Mouse (Mus musculus) CD4-positive, CD25-positive, alpha-beta regulatory T cell (primary cell): ENCODE results near the gene Aldh3a1. TPM values are rescaled to one million over a fixed set of nuclear protein-coding genes. Genes with fewer than 3 reads are reported as not detected.

Experiments used
- polyA plus RNA-seq: library from polyadenylated mRNA; unstranded; fragments of 100-300 nt; shearing (Covaris generic); gene quantifications from one replicate; pipeline ENCODE4 v1.2.1, GENCODE M21; 2017

Aldh3a1 gene
- not detected for polyA plus RNA-seq

DNA sequence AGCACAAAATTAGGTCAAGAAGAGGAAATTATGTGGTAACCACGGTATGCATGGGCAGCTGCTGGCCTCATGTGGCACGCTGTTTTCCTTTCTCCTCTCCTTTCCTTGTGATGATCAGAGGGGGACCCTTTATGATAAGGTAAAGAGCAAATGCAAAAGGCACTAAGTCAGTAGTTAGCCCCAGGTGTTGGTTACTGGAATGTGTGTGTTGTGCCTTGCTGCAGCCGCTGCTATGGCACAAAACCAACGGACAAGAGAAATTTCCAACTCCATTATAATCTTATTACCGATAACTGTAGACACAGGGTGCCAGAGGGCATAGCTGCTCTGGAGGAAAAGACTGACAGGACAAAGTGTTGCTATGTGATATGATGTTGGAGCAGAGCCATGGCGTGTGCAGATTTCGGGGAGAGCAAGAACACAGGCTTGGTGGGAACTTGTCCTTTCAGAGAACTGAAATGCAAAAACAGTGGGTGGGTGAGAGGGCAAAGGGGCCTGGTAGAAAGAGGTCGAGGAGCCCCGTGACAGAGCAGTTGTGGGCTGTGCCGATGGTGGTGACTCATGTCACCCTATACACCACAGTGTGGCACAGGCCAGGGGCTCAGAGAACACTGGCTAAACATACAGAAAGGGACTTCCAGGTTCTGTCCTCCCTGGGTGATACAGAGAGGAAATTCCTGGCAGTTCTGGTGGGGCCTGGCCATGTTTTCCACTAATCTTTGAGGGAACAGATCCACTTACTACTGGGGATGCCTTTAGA is at the start of gene Aldh3a1:
Aldh3a1 (plus strand) TSS at position 51 of the 760 bp plus-strand sequence.

GRCm38 (mm10) chr11:61174821-61175658 is 32.3 kb upstream of the Aldh3a1 start, which contains the start of gene Usp22:
Gene Usp22 (minus strand): TSS chr11:61175055.

DNA sequence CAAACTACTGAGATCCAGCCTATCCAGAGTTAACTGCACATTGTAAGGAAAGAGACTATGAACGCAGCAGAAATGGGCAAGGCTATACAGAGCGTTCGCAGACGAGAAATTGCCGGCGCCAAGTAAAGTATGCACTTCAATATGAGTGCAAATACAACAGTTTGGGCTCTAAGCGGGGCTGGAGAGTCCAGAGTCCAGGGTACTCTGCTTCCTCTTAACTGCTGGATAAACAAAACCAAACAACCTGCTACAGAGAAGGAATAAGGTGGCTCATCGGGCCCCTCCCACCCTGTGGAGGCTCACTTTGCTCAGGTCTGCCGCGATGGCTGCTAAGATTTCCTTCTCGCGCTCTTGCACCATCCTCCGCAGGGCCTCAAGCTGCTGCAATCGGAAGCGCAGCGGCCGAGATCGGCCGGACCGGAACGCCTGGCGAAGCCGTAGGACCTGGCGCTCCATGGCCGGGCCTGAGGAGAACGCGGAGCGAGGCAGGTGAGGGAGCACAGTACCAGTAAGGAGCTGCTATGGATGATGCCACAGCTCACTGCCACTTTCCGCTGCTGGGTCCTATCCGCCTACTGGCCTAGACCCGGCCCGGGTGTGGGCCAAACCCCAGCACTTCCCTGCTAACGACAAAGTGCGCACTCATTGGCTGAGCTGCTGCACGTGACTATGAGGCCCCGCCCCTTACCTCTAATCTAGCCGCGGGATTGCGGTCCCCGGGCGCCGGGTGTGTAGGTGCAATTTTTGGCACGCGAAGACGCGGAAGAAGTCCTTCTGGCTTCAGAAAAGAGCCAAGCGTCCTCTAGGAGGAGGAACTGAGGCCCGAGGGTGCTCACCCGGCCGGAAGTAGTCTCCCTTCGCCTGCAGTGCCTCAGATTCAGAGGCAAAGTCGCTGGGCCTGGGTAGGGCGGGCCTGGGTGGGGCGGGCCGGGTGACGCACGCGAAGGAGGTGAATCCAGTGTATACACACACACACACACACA is 59.5 kb downstream of the Aldh3a1 start, which contains the start of gene Aldh3a2:
Aldh3a2 (minus strand) TSS at position 914 of the 983 bp plus-strand sequence.

Other genes starting within 250 kb of the Aldh3a1 start
- not detected for gene Kcnj12, start 185.0 kb upstream of the Aldh3a1 start, polyA plus RNA-seq
- gene Tnfrsf13b, start 80.8 kb upstream of the Aldh3a1 start, polyA plus RNA-seq, result 78.8 TPM
- gene Usp22, start 32.5 kb upstream of the Aldh3a1 start, polyA plus RNA-seq, result 52.4 TPM
- 47.3 TPM for gene Aldh3a2, start 59.9 kb downstream of the Aldh3a1 start, polyA plus RNA-seq
- gene Slc47a2, start 135.3 kb downstream of the Aldh3a1 start, polyA plus RNA-seq, result not detected
- gene Slc47a1, start 170.8 kb downstream of the Aldh3a1 start, polyA plus RNA-seq, result not detected
- not detected for gene Rnf112, start 246.6 kb downstream of the Aldh3a1 start, polyA plus RNA-seq